Mouse (Mus musculus): Measurements from ENCODE around the gene Pygo2. TPM values are rescaled to one million over a fixed set of nuclear protein-coding genes. Genes with fewer than 3 reads are reported as not detected.
"Not testable (repeated sequence)": the region's sequence is repeated elsewhere in the genome, so short reads cannot be mapped to it uniquely, and the experiment has no call there.

The Pygo2 gene
- polyA plus RNA-seq, 1 experiment from 2014 or later = 45.5 TPM

DNA sequence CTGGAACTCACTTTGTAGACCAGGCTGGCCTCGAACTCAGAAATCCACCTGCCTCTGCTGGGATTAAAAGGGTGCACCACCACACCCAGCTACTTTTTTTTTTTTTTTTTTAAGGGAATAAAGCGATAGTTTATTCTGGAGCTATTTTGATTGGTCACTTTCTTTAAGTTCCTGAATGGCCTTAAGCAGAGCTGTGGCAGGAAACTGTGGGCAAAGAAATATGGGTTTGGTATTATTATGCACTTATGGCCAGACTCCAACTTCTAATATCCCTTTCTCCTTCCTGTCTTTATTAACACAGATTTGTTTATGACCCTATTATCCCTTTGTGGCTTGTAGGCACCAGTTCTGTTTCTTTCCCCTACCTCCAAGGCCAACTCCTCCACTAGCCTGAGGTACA, 9.6 kb upstream of the Pygo2 start:
- peak overlapping the region; percentile 98 for H3K4me2 ChIP-seq (ENCODE audit: low read length)
- H3K4me1 ChIP-seq (replicated peaks; ENCODE audit: control insufficient read depth, insufficient read depth, low read length) = peaks cover 44% of the 10 kb centered on the region
- ATAC-seq (replicated peaks; ENCODE audit: low FRiP score, low TSS enrichment, low read depth) = no peak
- H3K9ac ChIP-seq (ENCODE audit: low read length) = no peak overlapping the region
- no peak for DNase-seq (ENCODE audit: low spot score)
- H3K9me3 ChIP-seq (ENCODE audit: control insufficient read depth, low read length) = no peaks in the 10 kb centered on the region
- 49% methylated on average over 2 of the region's 2 CpGs for WGBS
- H3K4me3 ChIP-seq (ENCODE audit: low read depth, low read length) = no peak overlapping the region
- peak overlapping the region; percentile 98 for H3K27ac ChIP-seq (ENCODE audit: low read depth)
- H3K27me3 ChIP-seq (replicated peaks; ENCODE audit: control insufficient read depth, insufficient read depth, low read length) = no peaks in the 10 kb centered on the region
- peaks cover 24% of the 10 kb centered on the region for H3K36me3 ChIP-seq (ENCODE audit: control insufficient read depth, insufficient read depth, low read length)

DNA sequence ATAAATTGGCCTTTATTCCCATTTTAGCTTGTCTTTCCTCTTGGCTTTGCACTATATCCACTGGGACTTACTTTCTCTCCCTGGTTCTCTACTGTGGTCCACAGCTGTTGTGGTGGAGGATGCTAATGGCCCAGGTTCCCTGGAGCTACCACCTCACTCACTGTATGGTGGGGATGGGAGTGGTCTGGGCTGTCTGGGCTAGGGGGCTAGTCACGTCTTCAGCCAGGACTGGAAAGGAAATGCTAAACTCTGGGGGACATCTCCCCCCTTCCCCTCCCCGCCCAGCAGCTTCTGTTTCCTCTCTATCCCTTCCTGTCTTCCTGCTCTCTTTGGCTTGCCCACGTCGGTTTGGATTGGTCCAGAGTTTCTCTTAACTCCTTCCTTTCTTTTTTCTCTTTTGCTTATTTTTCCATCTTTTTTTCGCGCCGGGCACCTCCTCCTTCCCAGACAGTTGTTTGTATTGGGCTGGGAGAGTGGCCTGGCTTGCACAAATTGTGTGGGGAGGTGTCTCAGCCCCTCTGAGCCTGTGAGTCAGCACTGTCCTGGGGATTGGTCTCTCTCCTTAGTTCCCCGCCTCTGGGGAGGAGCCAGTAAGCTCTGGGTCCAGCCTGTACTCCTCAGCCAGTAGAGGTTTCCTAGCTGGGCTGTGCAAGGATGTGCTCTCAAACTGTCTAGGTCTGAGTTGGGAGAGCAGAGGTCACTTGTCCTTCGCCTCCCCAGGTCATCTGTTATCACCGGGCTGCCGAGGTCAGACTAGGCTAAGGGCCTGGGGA, 8.8 kb upstream of the Pygo2 start:
- peak; percentile 62 for ATAC-seq (replicated peaks; ENCODE audit: low FRiP score, low TSS enrichment, low read depth)
- H3K4me1 ChIP-seq (replicated peaks; ENCODE audit: control insufficient read depth, insufficient read depth, low read length) = peaks cover 44% of the 10 kb centered on the region
- H3K27me3 ChIP-seq (replicated peaks; ENCODE audit: control insufficient read depth, insufficient read depth, low read length) = no peaks in the 10 kb centered on the region
- DNase-seq (ENCODE audit: low spot score) = peak; percentile 76
- WGBS = under 1% methylated on average over 11 of the region's 11 CpGs
- peak overlapping the region; percentile 98 for H3K4me2 ChIP-seq (ENCODE audit: low read length)
- peak overlapping the region; percentile 98 for H3K27ac ChIP-seq (ENCODE audit: low read depth)
- H3K9me3 ChIP-seq (ENCODE audit: control insufficient read depth, low read length) = no peaks in the 10 kb centered on the region
- H3K9ac ChIP-seq (ENCODE audit: low read length) = peak overlapping the region; percentile 61
- peak overlapping the region; percentile 53 for H3K4me3 ChIP-seq (ENCODE audit: low read depth, low read length)
- peaks cover 22% of the 10 kb centered on the region for H3K36me3 ChIP-seq (ENCODE audit: control insufficient read depth, insufficient read depth, low read length)

DNA sequence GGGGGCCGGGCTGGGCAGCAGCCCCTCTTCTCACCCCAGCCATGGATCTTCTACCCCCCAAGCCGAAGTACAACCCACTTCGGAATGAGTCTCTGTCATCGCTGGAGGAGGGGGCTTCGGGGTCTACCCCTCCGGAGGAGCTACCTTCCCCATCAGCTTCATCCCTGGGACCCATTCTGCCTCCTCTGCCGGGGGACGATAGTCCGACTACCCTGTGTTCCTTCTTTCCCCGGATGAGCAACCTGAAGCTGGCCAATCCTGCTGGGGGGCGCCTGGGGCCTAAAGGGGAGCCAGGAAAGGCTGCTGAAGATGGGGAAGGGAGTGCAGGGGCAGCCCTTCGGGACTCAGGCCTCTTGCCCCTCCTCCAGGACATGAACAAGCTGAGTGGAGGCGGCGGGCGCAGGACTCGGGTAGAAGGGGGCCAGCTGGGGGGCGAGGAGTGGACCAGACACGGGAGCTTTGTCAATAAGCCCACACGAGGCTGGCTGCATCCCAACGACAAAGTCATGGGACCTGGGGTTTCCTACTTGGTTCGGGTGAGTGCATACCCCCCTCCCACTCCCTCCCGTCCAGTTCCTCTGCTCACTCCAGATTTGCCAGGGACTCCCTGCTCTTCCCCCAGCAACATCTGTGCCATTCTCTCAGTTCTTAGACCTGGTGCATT, 8.1 kb upstream of the Pygo2 start:
- Histone ChIP-seq H3K36me3 (ENCODE audit: control insufficient read depth, insufficient read depth, low read length) (peaks cover 28% of the 10 kb centered on the region), H3K4me3 (ENCODE audit: low read depth, low read length) (peak overlapping the region; percentile 53), H3K9me3 (ENCODE audit: control insufficient read depth, low read length) (no peaks in the 10 kb centered on the region), H3K4me1 (replicated peaks; ENCODE audit: control insufficient read depth, insufficient read depth, low read length) (peaks cover 41% of the 10 kb centered on the region), H3K4me2 (ENCODE audit: low read length) (peak overlapping the region; percentile 98), H3K27ac (ENCODE audit: low read depth) (peak overlapping the region; percentile 98), H3K27me3 (replicated peaks; ENCODE audit: control insufficient read depth, insufficient read depth, low read length) (no peaks in the 10 kb centered on the region), H3K9ac (ENCODE audit: low read length) (peak overlapping the region; percentile 61)
- WGBS = 9% methylated on average over 22 of the region's 22 CpGs
- DNase-seq (ENCODE audit: low spot score) (peak; percentile 61), ATAC-seq (replicated peaks; ENCODE audit: low FRiP score, low TSS enrichment, low read depth) (no peak)

DNA sequence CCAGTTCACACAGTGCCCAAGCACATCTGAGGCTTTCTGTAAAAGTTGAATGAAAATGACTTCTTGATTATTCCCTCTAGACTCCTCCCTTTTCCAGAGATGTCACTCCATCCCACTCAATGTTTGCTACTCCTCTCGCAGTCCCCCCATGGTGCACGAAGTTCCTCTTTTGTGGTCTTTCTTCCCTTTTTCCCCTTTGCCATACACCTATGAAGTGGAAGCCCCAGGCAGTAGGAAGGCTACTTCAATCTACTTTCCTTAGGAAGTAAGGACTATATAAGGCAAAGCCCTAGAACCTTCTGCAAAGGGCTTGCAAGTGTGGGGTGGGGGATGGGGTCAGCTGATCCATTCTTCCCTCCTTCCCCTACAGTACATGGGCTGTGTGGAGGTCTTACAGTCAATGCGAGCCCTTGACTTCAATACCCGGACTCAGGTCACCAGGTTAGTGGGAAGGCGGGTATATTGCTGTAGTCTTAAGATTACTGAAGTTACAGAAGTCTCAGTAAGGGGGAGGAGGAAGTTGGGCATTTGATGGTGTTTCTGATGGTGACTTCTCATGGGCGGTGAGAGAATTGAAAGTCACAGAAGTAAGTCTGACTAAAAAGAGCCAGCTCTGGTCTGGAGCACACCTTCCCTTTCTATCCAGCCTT, 7.3 kb upstream of the Pygo2 start:
- peaks cover 36% of the 10 kb centered on the region for H3K36me3 ChIP-seq (ENCODE audit: control insufficient read depth, insufficient read depth, low read length)
- H3K4me2 ChIP-seq (ENCODE audit: low read length) = peak overlapping the region; percentile 98
- WGBS = 67% methylated on average over 6 of the region's 6 CpGs
- H3K9me3 ChIP-seq (ENCODE audit: control insufficient read depth, low read length) = no peaks in the 10 kb centered on the region
- H3K27me3 ChIP-seq (replicated peaks; ENCODE audit: control insufficient read depth, insufficient read depth, low read length) = no peaks in the 10 kb centered on the region
- H3K4me1 ChIP-seq (replicated peaks; ENCODE audit: control insufficient read depth, insufficient read depth, low read length) = peaks cover 38% of the 10 kb centered on the region
- no peak for ATAC-seq (replicated peaks; ENCODE audit: low FRiP score, low TSS enrichment, low read depth)
- H3K9ac ChIP-seq (ENCODE audit: low read length) = no peak overlapping the region
- no peak for DNase-seq (ENCODE audit: low spot score)
- H3K27ac ChIP-seq (ENCODE audit: low read depth) = 0 out of 2 replicates have a peak overlapping the region, but pooled peaks have one; percentile 14
- peak overlapping the region; percentile 53 for H3K4me3 ChIP-seq (ENCODE audit: low read depth, low read length)

DNA sequence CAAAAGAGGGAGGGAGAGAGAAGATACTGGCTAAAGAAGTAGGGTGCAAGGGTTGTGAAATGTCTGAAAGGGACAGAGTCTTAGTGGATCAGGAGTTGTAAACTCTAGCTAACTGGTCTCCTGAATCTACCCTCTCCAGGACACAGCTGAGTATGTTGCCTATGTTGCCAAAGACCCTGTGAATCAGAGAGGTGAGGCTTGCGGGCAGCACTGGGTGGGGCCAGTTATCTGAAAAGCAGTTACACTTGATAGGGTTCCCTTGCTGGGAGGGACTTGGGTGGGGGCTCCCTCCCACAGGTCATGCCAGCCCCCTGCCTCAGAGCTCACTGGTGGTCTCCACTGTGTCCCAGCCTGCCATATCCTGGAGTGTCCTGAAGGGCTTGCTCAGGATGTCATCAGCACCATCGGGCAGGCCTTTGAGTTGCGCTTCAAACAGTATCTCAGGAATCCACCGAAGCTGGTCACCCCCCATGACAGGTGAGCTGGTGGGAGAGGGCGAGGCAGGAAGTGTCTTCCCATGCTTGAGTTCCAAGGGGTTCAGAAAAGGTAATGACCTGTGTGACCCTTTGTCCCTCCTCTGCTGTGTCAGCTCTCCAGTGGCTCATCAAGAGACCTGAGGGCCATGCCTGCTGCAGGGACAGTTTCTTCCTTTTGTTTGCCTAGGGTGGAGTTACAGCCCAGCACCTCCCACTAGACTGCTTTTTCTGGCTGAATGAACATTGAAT, 5.4 kb upstream of the Pygo2 start:
- Histone ChIP-seq H3K27ac (ENCODE audit: low read depth) (no peak overlapping the region; the same call in 1 of the 2 replicates), H3K27me3 (replicated peaks; ENCODE audit: control insufficient read depth, insufficient read depth, low read length) (no peaks in the 10 kb centered on the region), H3K9me3 (ENCODE audit: control insufficient read depth, low read length) (no peaks in the 10 kb centered on the region), H3K9ac (ENCODE audit: low read length) (no peak overlapping the region), H3K4me3 (ENCODE audit: low read depth, low read length) (no peak overlapping the region), H3K4me2 (ENCODE audit: low read length) (no peak overlapping the region), H3K36me3 (ENCODE audit: control insufficient read depth, insufficient read depth, low read length) (peaks cover 45% of the 10 kb centered on the region), H3K4me1 (replicated peaks; ENCODE audit: control insufficient read depth, insufficient read depth, low read length) (peaks cover 38% of the 10 kb centered on the region)
- ATAC-seq (replicated peaks; ENCODE audit: low FRiP score, low TSS enrichment, low read depth) (no peak), DNase-seq (ENCODE audit: low spot score) (no peak)
- 77% methylated on average over 5 of the region's 5 CpGs for WGBS

DNA sequence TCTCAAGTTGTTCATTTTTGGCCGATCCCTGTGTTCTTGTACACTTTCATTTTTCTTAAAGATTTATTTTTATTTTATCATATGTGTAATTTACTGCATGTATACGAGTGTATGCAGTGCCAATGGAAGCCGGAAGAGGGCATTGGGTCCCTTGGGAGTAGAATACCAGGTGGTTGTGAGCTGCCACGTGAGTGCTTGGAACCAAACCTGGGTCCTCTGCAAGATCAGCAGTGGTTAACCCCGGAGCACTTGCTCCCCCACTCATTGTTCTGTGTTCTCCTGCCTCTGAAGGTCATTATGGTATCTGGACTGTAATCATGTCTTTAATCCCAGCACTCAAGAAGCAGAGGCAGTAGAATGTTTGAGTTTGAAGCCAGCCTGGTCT, 4.9 kb upstream of the Pygo2 start:
- Histone ChIP-seq H3K9me3 (ENCODE audit: control insufficient read depth, low read length) (no peaks in the 10 kb centered on the region), H3K27ac (ENCODE audit: low read depth) (no peak overlapping the region), H3K36me3 (ENCODE audit: control insufficient read depth, insufficient read depth, low read length) (peaks cover 45% of the 10 kb centered on the region), H3K27me3 (replicated peaks; ENCODE audit: control insufficient read depth, insufficient read depth, low read length) (no peaks in the 10 kb centered on the region), H3K9ac (ENCODE audit: low read length) (no peak overlapping the region), H3K4me1 (replicated peaks; ENCODE audit: control insufficient read depth, insufficient read depth, low read length) (peaks cover 38% of the 10 kb centered on the region), H3K4me3 (ENCODE audit: low read depth, low read length) (no peak overlapping the region), H3K4me2 (ENCODE audit: low read length) (no peak overlapping the region)
- DNase-seq (ENCODE audit: low spot score) = no peak
- 84% methylated on average over 5 of the region's 5 CpGs for WGBS
- ATAC-seq (replicated peaks; ENCODE audit: low FRiP score, low TSS enrichment, low read depth) = no peak

DNA sequence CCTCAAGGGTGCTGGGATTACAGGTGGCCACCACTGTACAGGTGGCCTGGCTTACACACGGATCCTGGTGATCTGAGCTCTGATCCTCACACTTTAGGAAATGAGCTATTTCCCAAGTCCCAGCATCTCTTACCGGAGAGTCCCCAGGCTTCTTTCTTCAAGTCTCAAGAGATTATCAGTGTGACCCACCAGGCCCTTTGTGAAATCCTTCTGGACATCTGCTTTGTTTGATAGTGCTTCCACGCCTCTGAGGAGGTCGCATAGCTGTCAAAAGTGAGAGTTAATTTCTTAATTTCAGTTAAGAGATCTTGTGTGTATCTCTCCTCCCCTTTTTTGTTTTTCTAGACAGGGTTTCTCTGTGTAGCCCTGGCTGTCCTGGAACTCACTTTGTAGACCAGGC, 4.1 kb upstream of the Pygo2 start:
- H3K4me2 ChIP-seq (ENCODE audit: low read length) = no peak overlapping the region
- H3K27ac ChIP-seq (ENCODE audit: low read depth) = no peak overlapping the region
- peaks cover 32% of the 10 kb centered on the region for H3K4me1 ChIP-seq (replicated peaks; ENCODE audit: control insufficient read depth, insufficient read depth, low read length)
- no peaks in the 10 kb centered on the region for H3K27me3 ChIP-seq (replicated peaks; ENCODE audit: control insufficient read depth, insufficient read depth, low read length)
- peaks cover 45% of the 10 kb centered on the region for H3K36me3 ChIP-seq (ENCODE audit: control insufficient read depth, insufficient read depth, low read length)
- 90% methylated on average over 4 of the region's 4 CpGs for WGBS
- no peak for DNase-seq (ENCODE audit: low spot score)
- no peak overlapping the region for H3K9ac ChIP-seq (ENCODE audit: low read length)
- H3K4me3 ChIP-seq (ENCODE audit: low read depth, low read length) = no peak overlapping the region
- ATAC-seq (replicated peaks; ENCODE audit: low FRiP score, low TSS enrichment, low read depth) = no peak
- no peaks in the 10 kb centered on the region for H3K9me3 ChIP-seq (ENCODE audit: control insufficient read depth, low read length)

DNA sequence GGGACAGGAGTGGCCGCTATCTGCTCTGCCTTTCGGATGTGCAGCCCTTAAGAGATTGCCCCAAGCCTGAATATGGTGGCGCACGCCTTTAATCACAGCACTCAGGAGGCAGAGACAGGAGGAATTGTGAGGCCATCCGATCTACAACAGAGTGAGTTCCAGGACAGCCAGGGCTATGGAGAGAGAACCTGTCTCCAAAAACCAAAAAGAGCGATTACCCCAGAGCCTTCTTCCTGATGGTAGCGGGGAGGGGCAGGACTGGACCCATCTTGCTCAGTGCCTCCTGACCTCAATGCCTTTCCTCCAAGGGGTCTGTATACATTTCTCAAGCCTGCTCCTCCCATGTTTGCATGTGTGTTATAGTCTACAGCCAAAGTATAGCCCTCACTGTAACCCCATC, 993 bp upstream of the Pygo2 start:
- H3K27ac ChIP-seq (ENCODE audit: low read depth); H3K9me3 ChIP-seq (ENCODE audit: control insufficient read depth, low read length); H3K27me3 ChIP-seq (replicated peaks; ENCODE audit: control insufficient read depth, insufficient read depth, low read length); ATAC-seq (replicated peaks; ENCODE audit: low FRiP score, low TSS enrichment, low read depth); DNase-seq (ENCODE audit: low spot score); H3K4me2 ChIP-seq (ENCODE audit: low read length); H3K4me3 ChIP-seq (ENCODE audit: low read depth, low read length); H3K9ac ChIP-seq (ENCODE audit: low read length): not testable (repeated sequence)
- peaks cover 60% of the 10 kb centered on the region for H3K36me3 ChIP-seq (ENCODE audit: control insufficient read depth, insufficient read depth, low read length)
- WGBS = 93% methylated on average over 7 of the region's 7 CpGs
- H3K4me1 ChIP-seq (replicated peaks; ENCODE audit: control insufficient read depth, insufficient read depth, low read length) = peaks cover 19% of the 10 kb centered on the region

Data from intestine, embryonic 14.5 days (tissue).